Mouse (Mus musculus): ENCODE measurements around the gene Ctdsp1. TPM values are rescaled to one million over a fixed set of nuclear protein-coding genes. Genes with fewer than 3 reads are reported as not detected.

Ctdsp1 gene
- total and polyA plus RNA-seq, 3 experiments, result 64.6 to 272 (median 154) TPM

GRCm38 (mm10) chr1:74374980-74375379 is 16.3 kb upstream of the Ctdsp1 start, which contains the start of gene Slc11a1:
Gene Slc11a1, plus strand, starts transcription at chr1:74375195.
- no peaks in the 10 kb centered on the region for H3K9me3 ChIP-seq (replicated peaks)
- ATAC-seq (ENCODE audit: extremely low read depth, insufficient number of reproducible peaks, low FRiP score, poor library complexity, severe bottlenecking), result no peak
- TF ChIP-seq GATA2 (IDR thresholded peaks at IDR 0.05; ENCODE audit: borderline replicate concordance, low read depth, low read length), result no peak
- no peak for TF ChIP-seq POLR2AphosphoS5 (IDR thresholded peaks at IDR 0.05; ENCODE audit: insufficient replicate concordance, low read depth, low read length)
- no peak for TF ChIP-seq CTCF (IDR thresholded peaks at IDR 0.05; ENCODE audit: low read depth, low read length)
- TF ChIP-seq TAL1 (conservative IDR thresholded peaks at IDR 0.05; ENCODE audit: low read depth, low read length), result no peak
- TF ChIP-seq GATA1 (IDR thresholded peaks at IDR 0.05; ENCODE audit: borderline replicate concordance, low read length), result no peak
- peaks cover 19% of the 10 kb centered on the region for H3K4me1 ChIP-seq (ENCODE audit: insufficient read depth, low read depth, low read length)
- H3K36me3 ChIP-seq (replicated peaks), result no peaks in the 10 kb centered on the region
- no peak for DNase-seq (ENCODE audit: low spot score)
- H3K4me3 ChIP-seq (ENCODE audit: low read depth, low read length), result no peak within 1 kb of the TSS
- peaks cover 41% of the 10 kb centered on the region for H3K27me3 ChIP-seq (ENCODE audit: insufficient read depth, low read length)

GRCm38 (mm10) chr1:74375561-74375960 is 15.7 kb upstream of the Ctdsp1 start:
- DNase-seq (ENCODE audit: low spot score) (no peak), ATAC-seq (ENCODE audit: extremely low read depth, insufficient number of reproducible peaks, low FRiP score, poor library complexity, severe bottlenecking) (no peak)
- Histone ChIP-seq H3K9me3 (replicated peaks) (no peaks in the 10 kb centered on the region), H3K4me1 (ENCODE audit: insufficient read depth, low read depth, low read length) (peaks cover 20% of the 10 kb centered on the region), H3K27me3 (ENCODE audit: insufficient read depth, low read length) (peaks cover 39% of the 10 kb centered on the region), H3K36me3 (replicated peaks) (no peaks in the 10 kb centered on the region), H3K4me3 (ENCODE audit: low read depth, low read length) (no peak overlapping the region)
- TF ChIP-seq CTCF (IDR thresholded peaks at IDR 0.05; ENCODE audit: low read depth, low read length) (no peak), POLR2AphosphoS5 (IDR thresholded peaks at IDR 0.05; ENCODE audit: insufficient replicate concordance, low read depth, low read length) (no peak), GATA1 (IDR thresholded peaks at IDR 0.05; ENCODE audit: borderline replicate concordance, low read length) (no peak), TAL1 (conservative IDR thresholded peaks at IDR 0.05; ENCODE audit: low read depth, low read length) (no peak), GATA2 (IDR thresholded peaks at IDR 0.05; ENCODE audit: borderline replicate concordance, low read depth, low read length) (no peak)

DNA sequence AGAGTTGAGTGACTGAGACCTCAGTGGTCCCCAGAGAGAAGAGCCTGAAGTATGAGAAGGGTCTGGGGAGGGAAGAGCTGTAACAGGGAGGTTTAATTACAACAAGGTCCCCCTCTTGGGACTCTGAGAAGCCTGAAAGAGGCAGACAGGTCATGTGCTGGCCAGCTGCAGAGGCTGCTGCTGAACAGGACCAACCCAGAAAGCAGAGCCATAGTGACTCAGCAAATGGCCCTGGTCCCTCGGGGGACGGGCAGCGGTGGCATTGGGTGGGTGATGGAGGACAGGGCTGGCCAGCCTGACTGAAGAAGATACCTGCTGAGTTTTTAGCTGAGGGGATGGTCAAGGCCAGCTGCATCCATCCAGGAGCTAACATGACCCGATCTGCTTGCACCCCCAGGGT is 14.9 kb upstream of the Ctdsp1 start:
- peaks cover 25% of the 10 kb centered on the region for H3K4me1 ChIP-seq (ENCODE audit: insufficient read depth, low read depth, low read length)
- H3K36me3 ChIP-seq (replicated peaks), result no peaks in the 10 kb centered on the region
- peaks cover 46% of the 10 kb centered on the region for H3K27me3 ChIP-seq (ENCODE audit: insufficient read depth, low read length)
- TF ChIP-seq TAL1 (conservative IDR thresholded peaks at IDR 0.05; ENCODE audit: low read depth, low read length) (no peak), POLR2AphosphoS5 (IDR thresholded peaks at IDR 0.05; ENCODE audit: insufficient replicate concordance, low read depth, low read length) (no peak), CTCF (IDR thresholded peaks at IDR 0.05; ENCODE audit: low read depth, low read length) (no peak), GATA1 (IDR thresholded peaks at IDR 0.05; ENCODE audit: borderline replicate concordance, low read length) (no peak), GATA2 (IDR thresholded peaks at IDR 0.05; ENCODE audit: borderline replicate concordance, low read depth, low read length) (no peak)
- H3K9me3 ChIP-seq (replicated peaks), result no peaks in the 10 kb centered on the region
- DNase-seq (ENCODE audit: low spot score) (no peak), ATAC-seq (ENCODE audit: extremely low read depth, insufficient number of reproducible peaks, low FRiP score, poor library complexity, severe bottlenecking) (peak; percentile 8)
- no peak overlapping the region for H3K4me3 ChIP-seq (ENCODE audit: low read depth, low read length)

GRCm38 (mm10) chr1:74379058-74379504 is 12.2 kb upstream of the Ctdsp1 start:
- Histone ChIP-seq H3K27me3 (ENCODE audit: insufficient read depth, low read length) (peaks cover 47% of the 10 kb centered on the region), H3K36me3 (replicated peaks) (no peaks in the 10 kb centered on the region), H3K4me3 (ENCODE audit: low read depth, low read length) (no peak overlapping the region), H3K9me3 (replicated peaks) (no peaks in the 10 kb centered on the region), H3K4me1 (ENCODE audit: insufficient read depth, low read depth, low read length) (peaks cover 37% of the 10 kb centered on the region)
- TF ChIP-seq GATA1 (IDR thresholded peaks at IDR 0.05; ENCODE audit: borderline replicate concordance, low read length), result no peak
- no peak for TF ChIP-seq CTCF (IDR thresholded peaks at IDR 0.05; ENCODE audit: low read depth, low read length)
- TF ChIP-seq TAL1 (conservative IDR thresholded peaks at IDR 0.05; ENCODE audit: low read depth, low read length), result no peak
- TF ChIP-seq POLR2AphosphoS5 (IDR thresholded peaks at IDR 0.05; ENCODE audit: insufficient replicate concordance, low read depth, low read length), result no peak
- TF ChIP-seq GATA2 (IDR thresholded peaks at IDR 0.05; ENCODE audit: borderline replicate concordance, low read depth, low read length), result no peak
- ATAC-seq (ENCODE audit: extremely low read depth, insufficient number of reproducible peaks, low FRiP score, poor library complexity, severe bottlenecking) (no peak), DNase-seq (ENCODE audit: low spot score) (no peak)

DNA sequence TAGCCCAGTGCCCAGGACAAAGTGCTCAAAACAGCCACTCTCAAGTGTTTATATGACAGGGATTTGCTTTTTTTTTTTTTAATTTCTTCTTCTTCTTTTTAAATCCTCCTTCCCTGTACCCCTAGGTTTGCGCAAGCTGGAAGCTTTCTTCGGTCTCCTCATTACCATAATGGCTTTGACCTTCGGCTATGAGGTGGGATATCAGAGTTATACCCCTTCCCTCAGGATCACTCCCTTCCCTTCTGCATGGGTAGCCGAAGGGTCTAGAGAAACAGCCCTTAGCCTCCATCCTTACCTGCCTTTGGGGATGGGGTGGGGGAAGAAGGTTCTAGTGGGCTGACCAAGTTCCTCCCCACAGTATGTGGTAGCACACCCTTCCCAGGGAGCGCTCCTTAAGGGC is 10.8 kb upstream of the Ctdsp1 start:
- no peaks in the 10 kb centered on the region for H3K36me3 ChIP-seq (replicated peaks)
- ATAC-seq (ENCODE audit: extremely low read depth, insufficient number of reproducible peaks, low FRiP score, poor library complexity, severe bottlenecking) (no peak), DNase-seq (ENCODE audit: low spot score) (no peak)
- H3K4me1 ChIP-seq (ENCODE audit: insufficient read depth, low read depth, low read length), result peaks cover 47% of the 10 kb centered on the region
- no peaks in the 10 kb centered on the region for H3K9me3 ChIP-seq (replicated peaks)
- peaks cover 47% of the 10 kb centered on the region for H3K27me3 ChIP-seq (ENCODE audit: insufficient read depth, low read length)
- H3K4me3 ChIP-seq (ENCODE audit: low read depth, low read length), result no peak overlapping the region
- no peak for TF ChIP-seq GATA1 (IDR thresholded peaks at IDR 0.05; ENCODE audit: borderline replicate concordance, low read length)
- no peak for TF ChIP-seq TAL1 (conservative IDR thresholded peaks at IDR 0.05; ENCODE audit: low read depth, low read length)
- TF ChIP-seq GATA2 (IDR thresholded peaks at IDR 0.05; ENCODE audit: borderline replicate concordance, low read depth, low read length), result no peak
- no peak for TF ChIP-seq CTCF (IDR thresholded peaks at IDR 0.05; ENCODE audit: low read depth, low read length)
- no peak for TF ChIP-seq POLR2AphosphoS5 (IDR thresholded peaks at IDR 0.05; ENCODE audit: insufficient replicate concordance, low read depth, low read length)

GRCm38 (mm10) chr1:74381588-74382021 is 9.7 kb upstream of the Ctdsp1 start:
- no peak for TF ChIP-seq TAL1 (conservative IDR thresholded peaks at IDR 0.05; ENCODE audit: low read depth, low read length)
- no peak for TF ChIP-seq CTCF (IDR thresholded peaks at IDR 0.05; ENCODE audit: low read depth, low read length)
- TF ChIP-seq GATA1 (IDR thresholded peaks at IDR 0.05; ENCODE audit: borderline replicate concordance, low read length), result no peak
- no peak for TF ChIP-seq POLR2AphosphoS5 (IDR thresholded peaks at IDR 0.05; ENCODE audit: insufficient replicate concordance, low read depth, low read length)
- TF ChIP-seq GATA2 (IDR thresholded peaks at IDR 0.05; ENCODE audit: borderline replicate concordance, low read depth, low read length), result no peak
- Histone ChIP-seq H3K9me3 (replicated peaks) (no peaks in the 10 kb centered on the region), H3K4me1 (ENCODE audit: insufficient read depth, low read depth, low read length) (peaks cover 50% of the 10 kb centered on the region), H3K4me3 (ENCODE audit: low read depth, low read length) (no peak overlapping the region), H3K27me3 (ENCODE audit: insufficient read depth, low read length) (peaks cover 36% of the 10 kb centered on the region), H3K36me3 (replicated peaks) (no peaks in the 10 kb centered on the region)
- DNase-seq (ENCODE audit: low spot score), result no peak
- no peak for ATAC-seq (ENCODE audit: extremely low read depth, insufficient number of reproducible peaks, low FRiP score, poor library complexity, severe bottlenecking)
